Mouse (Mus musculus): ENCODE measurements around the gene Wdr19. TPM values are rescaled to one million over a fixed set of nuclear protein-coding genes. Genes with fewer than 3 reads are reported as not detected.
A peak's percentile ranks its signal among the peaks of the same experiment; 100 is the strongest.

Wdr19 gene
- polyA plus RNA-seq, 1 experiment from 2014 or later = 13.7 TPM

DNA sequence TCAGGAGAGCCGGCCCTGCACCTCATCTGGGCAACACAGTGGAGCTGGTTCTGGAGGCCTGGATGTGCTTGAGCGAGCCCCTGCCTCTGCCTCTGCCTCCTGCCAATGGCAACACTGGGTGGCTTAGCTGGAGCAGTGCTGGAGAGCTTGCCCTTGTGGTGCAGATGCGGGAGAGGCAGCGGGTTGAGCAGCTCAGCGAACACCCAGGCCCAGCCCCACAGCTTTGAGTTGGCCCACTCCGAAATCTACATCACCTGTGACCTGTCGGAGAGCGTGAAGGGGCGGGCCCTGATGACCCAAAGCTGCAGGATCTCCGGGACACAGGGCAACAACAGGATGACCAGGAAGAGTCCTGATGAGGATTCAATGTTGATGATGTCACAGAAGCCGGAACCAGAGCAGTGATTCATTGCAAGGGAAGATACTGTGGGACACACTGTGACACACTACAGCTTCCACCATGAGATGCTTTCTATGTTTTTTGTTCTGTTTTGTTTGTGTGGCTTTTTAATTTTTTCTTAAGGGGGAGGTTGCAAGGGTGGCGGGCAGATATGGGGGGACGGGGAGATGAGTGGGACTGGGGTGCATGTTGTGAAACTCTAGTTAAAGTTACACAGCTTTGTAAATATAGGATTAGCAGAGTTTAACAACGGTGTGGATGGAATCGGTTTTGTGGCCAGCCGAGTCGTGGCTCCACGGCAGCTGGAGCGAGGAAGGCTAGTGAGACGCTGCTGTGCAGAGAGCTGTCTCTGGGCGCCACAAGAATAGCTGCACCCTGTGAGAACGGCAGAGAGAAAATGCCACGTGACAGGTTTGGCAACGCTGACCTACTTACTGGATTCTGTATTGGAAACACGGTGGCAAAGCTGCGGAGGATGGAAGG, 24.2 kb upstream of the Wdr19 start:
- H3K27me3 ChIP-seq (ENCODE audit: poor library complexity, severe bottlenecking) = no peaks in the 10 kb centered on the region
- H3K36me3 ChIP-seq (replicated peaks) = no peaks in the 10 kb centered on the region
- no peak overlapping the region for H3K4me3 ChIP-seq
- peaks cover 3% of the 10 kb centered on the region for H3K9me3 ChIP-seq
- H3K27ac ChIP-seq = 0 out of 2 replicates have a peak overlapping the region, but pooled peaks have one; percentile 8
- 74% methylated on average over 26 of the region's 26 CpGs for WGBS
- H3K4me1 ChIP-seq = peaks cover 13% of the 10 kb centered on the region; the same call in 1 of the 2 replicates
- DNase-seq (ENCODE audit: extremely low spot score, low spot score) = no peak

DNA sequence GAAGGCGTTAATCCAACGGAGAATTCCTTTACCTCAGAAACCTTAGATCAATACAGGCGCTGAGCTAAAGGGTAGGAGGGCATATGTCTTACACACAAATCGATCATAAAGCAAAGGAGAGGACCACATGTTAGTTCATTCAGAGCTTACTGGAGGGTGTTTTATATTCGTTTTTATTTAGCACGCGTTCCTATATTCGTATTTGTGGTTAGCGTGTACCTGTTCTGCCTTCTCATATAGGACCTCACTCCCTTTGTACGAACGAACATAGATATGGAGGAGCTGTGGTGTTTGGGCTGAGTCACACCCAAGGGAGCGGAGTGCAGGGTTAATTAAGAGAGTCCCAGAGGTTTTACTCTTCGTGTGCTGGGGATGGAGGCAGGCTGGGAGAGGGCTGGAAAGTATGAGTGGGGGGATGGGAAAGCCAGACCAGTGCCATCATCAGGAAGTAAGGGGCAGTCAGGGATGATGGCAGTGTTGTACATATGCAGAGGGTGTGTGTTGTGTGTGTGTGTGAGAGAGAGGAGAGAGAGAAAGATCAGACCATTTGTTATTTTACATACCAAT, 23.5 kb upstream of the Wdr19 start:
- H3K27me3 ChIP-seq (ENCODE audit: poor library complexity, severe bottlenecking) = no peaks in the 10 kb centered on the region
- no peak overlapping the region for H3K27ac ChIP-seq
- no peaks in the 10 kb centered on the region for H3K36me3 ChIP-seq (replicated peaks)
- WGBS = 74% methylated on average over 13 of the region's 13 CpGs
- DNase-seq (ENCODE audit: extremely low spot score, low spot score) = no peak
- no peak overlapping the region for H3K4me3 ChIP-seq
- H3K9me3 ChIP-seq = peaks cover 3% of the 10 kb centered on the region
- H3K4me1 ChIP-seq = peaks cover 15% of the 10 kb centered on the region; the same call in 1 of the 2 replicates

GRCm38 (mm10) chr5:65177026-65177514, 22.4 kb upstream of the Wdr19 start:
- no peak for DNase-seq (ENCODE audit: extremely low spot score, low spot score)
- no peak overlapping the region for H3K27ac ChIP-seq
- WGBS = 88% methylated on average over 11 of the region's 11 CpGs

GRCm38 (mm10) chr5:65178477-65178876, 21.0 kb upstream of the Wdr19 start:
- Histone ChIP-seq H3K9me3 (peaks cover 3% of the 10 kb centered on the region), H3K4me1 (peaks cover 22% of the 10 kb centered on the region; the same call in 1 of the 2 replicates), H3K27ac (no peak overlapping the region), H3K27me3 (ENCODE audit: poor library complexity, severe bottlenecking) (no peaks in the 10 kb centered on the region), H3K4me3 (no peak overlapping the region), H3K36me3 (replicated peaks) (no peaks in the 10 kb centered on the region)
- DNase-seq (ENCODE audit: extremely low spot score, low spot score) = no peak
- WGBS = 91% methylated on average over 9 of the region's 9 CpGs

More at GRCm38 (mm10) chr5:65177026-65177514, 22.4 kb upstream of the Wdr19 start:
- no peak overlapping the region for H3K4me3 ChIP-seq
- peaks cover 22% of the 10 kb centered on the region; the same call in 1 of the 2 replicates for H3K4me1 ChIP-seq
- H3K36me3 ChIP-seq (replicated peaks) = no peaks in the 10 kb centered on the region
- H3K9me3 ChIP-seq = peaks cover 3% of the 10 kb centered on the region
- no peaks in the 10 kb centered on the region for H3K27me3 ChIP-seq (ENCODE audit: poor library complexity, severe bottlenecking)

DNA sequence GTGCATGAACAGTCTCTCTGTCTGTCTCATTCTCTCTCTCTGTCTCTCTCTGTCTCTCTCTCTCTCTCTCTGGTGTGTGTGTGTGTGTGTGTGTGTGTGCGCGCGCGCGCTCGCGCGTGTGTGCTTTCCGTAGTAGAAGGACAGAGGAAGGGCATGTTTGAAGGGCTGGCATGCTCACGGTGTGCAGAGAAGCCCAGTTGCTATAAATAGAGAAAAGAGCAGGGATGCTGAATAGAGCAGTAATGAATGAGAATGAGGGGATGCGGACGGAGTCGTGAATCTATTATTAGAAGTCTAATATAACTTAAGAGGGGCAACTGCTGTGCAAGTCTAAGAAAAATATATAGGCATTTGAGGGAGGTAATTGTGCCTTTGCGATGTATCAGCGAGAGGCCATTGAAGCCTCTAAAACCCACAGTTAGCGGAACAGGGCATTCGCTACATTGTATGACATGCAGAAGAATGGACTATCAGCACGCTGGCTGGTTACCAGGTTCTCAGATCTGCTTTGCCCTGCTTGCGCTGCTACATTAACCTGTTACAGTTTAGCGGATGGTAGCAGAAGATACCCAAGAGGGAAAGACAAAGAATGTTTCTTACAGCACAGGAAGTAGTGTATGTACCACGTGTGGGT, 18.2 kb upstream of the Wdr19 start:
- H3K27ac ChIP-seq = no peak overlapping the region
- no peaks in the 10 kb centered on the region for H3K36me3 ChIP-seq (replicated peaks)
- peaks cover 3% of the 10 kb centered on the region for H3K9me3 ChIP-seq
- H3K4me3 ChIP-seq = no peak overlapping the region
- H3K4me1 ChIP-seq = peaks cover 14% of the 10 kb centered on the region; the same call in 1 of the 2 replicates
- DNase-seq (ENCODE audit: extremely low spot score, low spot score) = no peak
- WGBS = 91% methylated on average over 21 of the region's 21 CpGs
- no peaks in the 10 kb centered on the region for H3K27me3 ChIP-seq (ENCODE audit: poor library complexity, severe bottlenecking)

DNA sequence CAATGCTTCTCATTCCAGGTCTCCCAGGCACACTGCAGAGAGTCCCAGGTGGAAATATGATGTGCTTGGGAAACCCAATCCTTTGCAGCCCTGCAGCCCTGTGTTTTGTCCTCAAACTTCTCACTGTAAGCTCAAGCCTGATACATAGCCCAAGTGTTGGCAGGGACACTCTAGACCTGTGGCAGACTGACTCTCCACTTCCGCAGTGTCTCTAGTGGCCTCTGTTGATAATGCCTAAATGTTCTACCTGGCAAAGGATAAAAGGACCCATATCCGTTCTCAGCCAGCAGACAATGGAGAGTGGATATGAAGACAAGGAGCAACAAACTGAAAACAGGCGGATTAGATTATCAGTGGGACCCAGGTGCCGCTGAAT, 17.7 kb upstream of the Wdr19 start:
- Histone ChIP-seq H3K9me3 (peaks cover 3% of the 10 kb centered on the region), H3K27ac (no peak overlapping the region)
- WGBS = 86% methylated on average over 4 of the region's 4 CpGs

GRCm38 (mm10) chr5:65182268-65182667, 17.2 kb upstream of the Wdr19 start:
- H3K4me3 ChIP-seq = no peak overlapping the region
- DNase-seq (ENCODE audit: extremely low spot score, low spot score) = no peak
- 89% methylated on average over 1 of the region's 1 CpGs for WGBS

More for the DNA sequence above, 17.7 kb upstream of the Wdr19 start:
- H3K4me3 ChIP-seq = no peak overlapping the region
- 0 out of 2 replicates have a peak, but pooled peaks cover 13% of the 10 kb centered on the region for H3K4me1 ChIP-seq
- no peak for DNase-seq (ENCODE audit: extremely low spot score, low spot score)
- no peaks in the 10 kb centered on the region for H3K27me3 ChIP-seq (ENCODE audit: poor library complexity, severe bottlenecking)
- H3K36me3 ChIP-seq (replicated peaks) = no peaks in the 10 kb centered on the region

DNA sequence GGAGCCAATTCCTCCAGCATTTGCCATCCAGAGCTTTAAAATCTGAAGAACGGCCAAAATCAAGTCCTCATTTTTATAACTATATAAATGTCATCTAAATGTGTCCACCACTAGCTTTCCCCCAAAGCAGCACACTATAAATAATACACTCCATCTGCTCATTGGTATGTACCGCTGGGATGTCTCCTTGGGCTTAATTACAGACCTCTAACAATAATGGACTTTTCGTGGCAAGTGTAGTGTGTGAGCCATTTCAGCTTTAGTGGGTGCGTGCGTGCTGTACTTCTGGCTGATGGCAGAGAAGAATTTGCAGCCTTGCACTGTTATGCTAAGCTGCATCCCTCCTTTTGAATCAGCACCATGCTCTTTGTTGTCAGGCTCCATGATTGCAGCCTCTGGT, 7.9 kb upstream of the Wdr19 start:
- WGBS = 92% methylated on average over 5 of the region's 5 CpGs
- Histone ChIP-seq H3K4me3 (no peak overlapping the region), H3K4me1 (no peaks in the 10 kb centered on the region), H3K9me3 (peaks cover 14% of the 10 kb centered on the region), H3K27me3 (ENCODE audit: poor library complexity, severe bottlenecking) (no peaks in the 10 kb centered on the region), H3K27ac (no peak overlapping the region), H3K36me3 (replicated peaks) (no peaks in the 10 kb centered on the region)
- no peak for DNase-seq (ENCODE audit: extremely low spot score, low spot score)

More at GRCm38 (mm10) chr5:65182268-65182667, 17.2 kb upstream of the Wdr19 start:
- no peaks in the 10 kb centered on the region for H3K36me3 ChIP-seq (replicated peaks)
- H3K9me3 ChIP-seq = peaks cover 3% of the 10 kb centered on the region
- H3K27me3 ChIP-seq (ENCODE audit: poor library complexity, severe bottlenecking) = no peaks in the 10 kb centered on the region
- 0 out of 2 replicates have a peak, but pooled peaks cover 13% of the 10 kb centered on the region for H3K4me1 ChIP-seq
- H3K27ac ChIP-seq = no peak overlapping the region

GRCm38 (mm10) chr5:65194441-65194840, 5.1 kb upstream of the Wdr19 start:
- H3K27me3 ChIP-seq (ENCODE audit: poor library complexity, severe bottlenecking) = no peaks in the 10 kb centered on the region

GRCm38 (mm10) chr5:65204726-65205125, 5.2 kb downstream of the Wdr19 start:
- Histone ChIP-seq H3K4me3 (no peak overlapping the region), H3K27me3 (ENCODE audit: poor library complexity, severe bottlenecking) (no peaks in the 10 kb centered on the region), H3K27ac (no peak overlapping the region), H3K4me1 (peaks cover 9% of the 10 kb centered on the region), H3K9me3 (no peaks in the 10 kb centered on the region), H3K36me3 (replicated peaks) (peaks cover 3% of the 10 kb centered on the region; the same call in 1 of the 2 replicates)
- DNase-seq (ENCODE audit: extremely low spot score, low spot score) = no peak
- WGBS = 87% methylated on average over 2 of the region's 2 CpGs

More at GRCm38 (mm10) chr5:65194441-65194840, 5.1 kb upstream of the Wdr19 start:
- DNase-seq (ENCODE audit: extremely low spot score, low spot score) = no peak
- Histone ChIP-seq H3K36me3 (replicated peaks) (no peaks in the 10 kb centered on the region), H3K4me3 (no peak overlapping the region), H3K4me1 (peaks cover 12% of the 10 kb centered on the region), H3K9me3 (peaks cover 14% of the 10 kb centered on the region), H3K27ac (no peak overlapping the region)
- WGBS = 93% methylated on average over 9 of the region's 9 CpGs

- peak; percentile 32 for DNase-seq (ENCODE audit: extremely low spot score, low spot score)
- Histone ChIP-seq H3K27ac (no peak overlapping the region), H3K4me3 (no peak overlapping the region), H3K27me3 (ENCODE audit: poor library complexity, severe bottlenecking) (no peaks in the 10 kb centered on the region), H3K9me3 (no peaks in the 10 kb centered on the region), H3K36me3 (replicated peaks) (no peaks in the 10 kb centered on the region), H3K4me1 (no peaks in the 10 kb centered on the region)
- WGBS = 23% methylated on average over 7 of the region's 7 CpGs
Measured at GRCm38 (mm10) chr5:65213321-65213720, 13.8 kb downstream of the Wdr19 start.
